Mouse (Mus musculus) left cerebral cortex, adult 11 months (tissue): ENCODE measurements at regions not wholly inside any gene's neighbourhood (a gene's known extent, or its start where the extent isn't known, plus 50 kb on each side); places are given as distances from the start of the nearest gene placed in this dataset.

ENCODE experiments used
- DNase-seq: peaks from one replicate; pipeline ENCODE4 v3.0.0; 2022; ENCODE audit warnings: low spot score

- DNase-seq: no peak
These were observed 820.7 kb upstream of the Adgrl2 start for GRCm38 (mm10) chr3:149811036-149811435.

DNA sequence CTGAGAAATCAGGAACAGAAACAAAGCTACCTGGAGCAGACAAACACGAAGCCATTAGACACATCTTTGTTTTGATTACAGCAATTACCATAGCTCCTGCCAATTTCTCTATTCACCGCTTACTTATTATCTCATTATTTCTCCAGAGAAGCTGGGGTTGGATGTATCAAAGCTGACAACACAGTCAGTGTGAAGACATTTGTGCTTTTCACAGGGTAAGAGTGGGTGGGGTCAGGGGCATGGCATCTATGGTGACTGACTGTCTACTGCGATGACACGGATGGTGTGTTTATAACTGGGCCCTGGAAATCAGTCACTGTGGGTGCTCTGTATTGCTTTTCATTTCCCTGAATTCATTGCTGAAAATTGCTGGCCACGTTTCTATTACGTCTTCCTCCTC lies 815.0 kb upstream of the Adgrl2 start:
- no peak for DNase-seq

- no peak for DNase-seq
These were observed 805.8 kb upstream of the Adgrl2 start for GRCm38 (mm10) chr3:149796123-149796522.

DNA sequence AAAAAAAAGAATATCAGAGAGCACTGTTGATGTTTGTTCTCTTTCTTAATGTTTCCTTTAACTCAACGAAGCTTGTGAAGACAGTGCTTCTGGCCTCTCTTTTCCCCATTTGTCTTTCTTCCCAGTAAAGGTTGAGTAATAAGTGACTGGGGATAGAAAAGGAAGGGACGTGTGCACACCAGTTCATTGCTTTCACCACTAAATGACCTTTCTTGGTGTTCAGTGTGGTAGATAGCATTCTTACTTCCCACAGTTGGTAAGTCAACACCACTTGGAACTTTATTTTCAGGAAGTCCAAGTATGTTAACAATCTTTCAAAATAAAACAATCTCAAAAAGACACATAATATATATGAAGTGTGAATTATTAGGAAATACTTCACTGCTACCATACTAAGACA lies 801.2 kb upstream of the Adgrl2 start:
- DNase-seq: no peak

DNA sequence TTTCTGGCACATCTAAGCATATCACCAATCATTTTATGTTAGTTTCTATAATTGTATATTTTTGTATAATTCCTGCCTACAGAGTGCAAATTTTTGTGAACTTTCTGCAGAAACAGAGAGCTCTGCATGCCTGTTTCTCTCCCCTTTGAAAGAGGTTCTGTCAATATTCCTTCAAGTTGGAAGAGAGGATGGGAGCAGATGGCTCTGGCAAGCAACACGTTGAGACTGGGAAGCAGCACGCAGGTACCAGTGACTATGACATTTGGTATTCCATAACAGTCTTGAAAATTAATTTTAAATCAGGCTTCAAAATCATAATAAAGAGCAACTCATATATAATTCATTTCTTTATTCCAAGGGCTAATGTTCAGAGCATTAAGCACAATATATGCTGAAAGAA lies 795.7 kb upstream of the Adgrl2 start:
- no peak for DNase-seq

DNA sequence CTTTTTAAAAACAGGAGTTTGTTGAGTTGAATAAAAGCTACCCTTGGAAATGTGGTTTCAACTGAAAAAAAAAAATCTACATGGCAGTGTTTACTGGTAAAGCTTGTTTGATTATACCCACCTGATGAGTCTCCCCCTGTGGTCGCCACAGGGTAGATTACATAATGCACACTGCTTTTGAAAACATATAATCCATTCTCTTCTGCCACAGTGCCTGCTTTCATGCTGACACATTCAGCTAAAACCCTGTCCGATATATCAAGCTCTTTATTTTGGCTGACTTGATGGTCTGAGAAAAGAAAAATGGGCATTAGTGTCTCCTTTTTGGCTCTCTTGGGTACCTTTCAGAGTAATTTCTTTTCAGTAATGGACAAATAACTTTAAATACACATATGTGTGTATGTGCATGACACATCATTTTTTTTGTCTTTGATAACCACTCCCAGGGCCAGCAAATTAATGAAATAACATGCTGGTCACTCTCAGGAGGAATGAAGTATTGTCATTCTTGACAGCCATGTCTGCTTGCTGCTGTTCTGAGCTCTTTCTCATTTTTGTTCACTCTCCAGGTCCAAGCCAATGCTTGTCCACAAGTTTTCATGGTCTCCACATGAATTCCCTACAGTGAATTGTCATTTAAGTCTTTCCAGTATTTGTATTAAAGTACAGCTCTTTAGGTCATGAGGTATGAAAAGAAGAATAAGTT lies 793.7 kb upstream of the Adgrl2 start:
- no peak for DNase-seq

DNA sequence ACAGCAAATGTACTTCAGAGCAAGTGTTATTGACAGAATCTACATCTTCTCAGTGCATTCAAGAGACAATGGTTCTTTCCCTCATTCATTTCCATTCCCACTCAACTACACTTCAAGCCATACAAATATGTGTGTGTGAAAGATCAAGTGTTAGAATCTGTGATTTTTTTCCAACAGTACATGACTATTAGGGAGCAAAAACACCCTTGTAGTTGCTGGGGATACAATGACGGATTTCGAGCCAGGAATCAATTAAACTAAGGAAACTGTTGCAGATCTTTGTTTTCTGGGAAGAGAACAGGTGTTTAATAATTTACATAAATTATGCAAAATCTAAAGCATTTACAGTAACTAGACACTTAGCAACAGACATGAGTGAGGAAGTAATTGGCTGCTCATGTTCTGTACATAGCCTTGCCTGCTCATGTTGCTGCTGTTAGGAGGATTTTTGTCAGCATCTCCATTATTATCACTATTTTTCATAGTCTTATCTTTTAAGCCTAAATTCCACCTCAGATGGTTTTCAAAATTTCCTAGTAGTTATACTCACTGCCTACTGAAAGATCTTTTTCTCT lies 777.6 kb upstream of the Adgrl2 start:
- DNase-seq: no peak

GRCm38 (mm10) chr3:149761245-149761644 lies 770.9 kb upstream of the Adgrl2 start:
- no peak for DNase-seq

GRCm38 (mm10) chr3:149757910-149758592 lies 767.7 kb upstream of the Adgrl2 start:
- DNase-seq: no peak

- DNase-seq: no peak
These were observed 745.7 kb upstream of the Adgrl2 start for GRCm38 (mm10) chr3:149736069-149736468.

- no peak for DNase-seq
These were observed 735.9 kb upstream of the Adgrl2 start for GRCm38 (mm10) chr3:149726212-149726611.

DNA sequence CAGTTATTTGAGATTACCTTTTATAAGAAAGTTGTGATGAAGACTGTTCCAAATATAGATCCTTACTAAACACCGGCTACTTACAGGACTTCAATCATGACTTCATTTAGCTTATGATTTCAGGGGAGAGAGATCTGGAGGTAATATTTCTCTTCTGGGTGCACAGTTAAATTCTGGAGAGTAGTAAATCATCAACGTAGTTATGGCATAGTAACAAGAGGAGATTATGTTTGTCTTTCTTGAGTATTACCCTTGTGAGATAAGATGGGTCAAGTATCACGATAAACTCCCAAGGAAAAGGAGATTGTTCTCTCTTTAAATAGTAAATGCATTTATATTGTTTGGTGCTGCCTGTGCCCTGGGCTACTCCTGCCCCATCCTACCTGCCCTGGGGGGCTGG lies 734.5 kb upstream of the Adgrl2 start:
- no peak for DNase-seq

- DNase-seq: no peak
These were observed 731.5 kb upstream of the Adgrl2 start for GRCm38 (mm10) chr3:149721832-149722231.

DNA sequence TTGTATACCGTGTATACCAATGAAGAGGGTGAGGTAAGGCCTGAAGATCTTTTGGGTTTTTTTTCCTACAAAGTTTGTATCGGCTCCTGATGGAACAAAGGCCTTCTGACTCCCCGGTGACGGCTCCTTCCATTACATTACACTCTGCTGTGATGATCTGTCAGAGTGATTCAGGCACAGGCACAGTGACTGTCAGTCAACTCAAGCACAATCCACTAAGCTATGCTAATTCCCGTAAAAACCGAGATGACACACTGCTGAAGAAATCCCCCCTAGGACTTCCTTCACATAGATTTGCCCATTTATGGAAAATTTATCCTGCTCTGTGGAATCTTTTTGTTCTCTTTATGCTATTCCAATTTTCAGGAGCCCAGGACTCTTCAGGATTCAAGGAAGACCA lies 730.0 kb upstream of the Adgrl2 start:
- DNase-seq: no peak

- DNase-seq: no peak
These were observed 715.4 kb upstream of the Adgrl2 start for GRCm38 (mm10) chr3:149705724-149706123.

GRCm38 (mm10) chr3:149705322-149705721 lies 715.0 kb upstream of the Adgrl2 start:
- no peak for DNase-seq

DNA sequence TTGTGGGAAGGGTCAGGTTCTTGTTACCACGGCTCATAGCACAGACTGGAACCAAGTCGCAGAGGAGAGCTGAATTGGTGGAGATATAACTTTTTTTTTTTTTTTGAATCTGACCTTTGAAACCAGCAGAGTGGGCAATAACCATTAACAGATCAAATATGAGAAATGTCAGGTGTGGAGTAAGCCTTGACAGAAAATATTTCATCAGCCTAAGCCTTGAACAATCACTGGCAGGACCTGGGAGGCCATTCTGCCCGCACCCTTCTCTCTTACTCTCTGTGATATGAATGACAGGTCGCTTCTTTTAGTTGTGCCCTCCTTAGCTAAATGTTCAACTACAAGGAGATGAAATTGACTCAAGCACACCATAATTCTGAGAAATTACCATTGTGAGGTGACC lies 714.1 kb upstream of the Adgrl2 start:
- DNase-seq: no peak

DNA sequence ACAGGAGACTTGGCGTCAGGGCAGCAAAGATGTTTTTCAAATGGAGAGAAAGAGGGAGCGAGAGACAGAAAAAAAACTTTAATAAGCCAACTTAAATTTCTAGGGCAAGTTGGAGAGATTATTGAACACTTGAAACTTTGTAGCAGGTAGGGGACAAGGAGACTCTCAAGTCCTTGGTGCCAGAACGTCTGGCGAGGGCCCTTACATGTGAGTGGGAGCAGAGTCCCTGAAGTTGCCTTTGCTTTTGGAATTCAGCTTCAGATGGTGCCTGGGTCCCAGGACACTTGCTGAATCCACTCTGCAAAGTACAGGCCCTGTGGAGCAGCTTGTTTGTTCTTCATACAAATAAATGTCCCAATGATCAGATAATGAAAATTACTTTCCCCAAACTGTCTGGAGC lies 693.2 kb upstream of the Adgrl2 start:
- no peak for DNase-seq

- no peak for DNase-seq
These were observed 691.9 kb upstream of the Adgrl2 start for GRCm38 (mm10) chr3:149682246-149682645.

GRCm38 (mm10) chr3:149673926-149674325 lies 683.6 kb upstream of the Adgrl2 start:
- no peak for DNase-seq

DNA sequence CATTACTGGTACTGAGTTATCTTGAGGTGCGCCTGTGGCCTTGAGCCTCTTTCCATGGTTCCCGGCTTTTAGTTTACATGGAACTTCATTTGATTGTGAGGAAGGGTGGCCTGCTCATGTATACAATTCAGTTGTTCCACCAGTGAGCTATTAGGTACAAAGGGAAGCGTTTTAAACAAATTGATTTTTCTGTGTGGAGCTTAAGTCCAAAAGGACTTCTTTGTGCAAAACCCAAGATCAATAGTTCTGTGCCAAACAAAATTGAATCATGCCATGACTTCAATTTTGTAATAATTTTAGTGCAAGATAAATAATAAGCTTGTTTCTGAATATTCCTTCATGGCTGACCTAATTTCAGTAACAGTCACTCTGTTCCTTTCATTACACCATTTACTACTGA lies 674.3 kb upstream of the Adgrl2 start:
- no peak for DNase-seq

- DNase-seq: no peak
These were observed 648.0 kb upstream of the Adgrl2 start for GRCm38 (mm10) chr3:149638324-149638723.

- DNase-seq: no peak
These were observed 635.8 kb upstream of the Adgrl2 start for GRCm38 (mm10) chr3:149626186-149626585.

GRCm38 (mm10) chr3:149625497-149625896 lies 635.1 kb upstream of the Adgrl2 start:
- no peak for DNase-seq
